Mouse (Mus musculus): Measurements from ENCODE around the gene Abca8b. TPM values are rescaled to one million over a fixed set of nuclear protein-coding genes. Genes with fewer than 3 reads are reported as not detected.

The Abca8b gene
- total RNA-seq, 2 experiments from 2014 or later: 9.9 to 10.7 TPM

GRCm38 (mm10) chr11:109884801-109885200 is 110.8 kb downstream of the Abca8b start:
- no peak for DNase-seq (ENCODE audit: low spot score in 2 of 2)

GRCm38 (mm10) chr11:109884126-109884525 is 111.5 kb downstream of the Abca8b start:
- DNase-seq (ENCODE audit: low spot score in 2 of 2): no peak

Other genes starting within 250 kb of the Abca8b start
- not detected for gene 1700012B07Rik, start 167.8 kb downstream of the Abca8b start, total RNA-seq (2021)
- gene Abca8a, start 100.1 kb upstream of the Abca8b start, total RNA-seq (2021): 1 to 10 TPM; 2.5 to 3.0 TPM
- 1 to 10 TPM; 7.6 to 7.9 TPM for gene Abca9, start 172.4 kb upstream of the Abca8b start, total RNA-seq (2021)